Mouse (Mus musculus): ENCODE results near the gene Helq. TPM values are rescaled to one million over a fixed set of nuclear protein-coding genes. Genes with fewer than 3 reads are reported as not detected.

Gene Helq
- polyA plus RNA-seq (2014; fragmentation: Nextera tagmentation; extraction: Ambion mirVana): 19.5 and 22.4 TPM in 2 replicates

- WGBS: under 1% methylated on average over 67 of the region's 67 CpGs
- Histone ChIP-seq H3K36me3 (ENCODE audit: control insufficient read depth, insufficient read depth, low read length) (peaks cover 32% of the 10 kb centered on the region), H3K4me1 (ENCODE audit: control insufficient read depth, insufficient read depth, low read length) (peaks cover 13% of the 10 kb centered on the region), H3K27me3 (ENCODE audit: control insufficient read depth, insufficient read depth, low read length) (no peaks in the 10 kb centered on the region), H3K9ac (ENCODE audit: low read depth, low read length) (peak within 1 kb of the TSS; percentile 85), H3K9me3 (ENCODE audit: control insufficient read depth, low read length) (no peaks in the 10 kb centered on the region), H3K4me3 (ENCODE audit: low read length) (peak within 1 kb of the TSS; percentile 87), H3K27ac (ENCODE audit: low read depth, low read length) (no peak within 1 kb of the TSS), H3K4me2 (replicated peaks; ENCODE audit: low read depth, low read length) (peak within 1 kb of the TSS; percentile 95)
- peak; percentile 97 for ATAC-seq (ENCODE audit: low FRiP score, low TSS enrichment)
Measured at GRCm38 (mm10) chr5:100798165-100798860, at the start of gene Helq, which contains the start of gene Mrps18c. Helq (minus strand) TSS chr5:100798598. Mrps18c (plus strand) TSS chr5:100798627.

DNA sequence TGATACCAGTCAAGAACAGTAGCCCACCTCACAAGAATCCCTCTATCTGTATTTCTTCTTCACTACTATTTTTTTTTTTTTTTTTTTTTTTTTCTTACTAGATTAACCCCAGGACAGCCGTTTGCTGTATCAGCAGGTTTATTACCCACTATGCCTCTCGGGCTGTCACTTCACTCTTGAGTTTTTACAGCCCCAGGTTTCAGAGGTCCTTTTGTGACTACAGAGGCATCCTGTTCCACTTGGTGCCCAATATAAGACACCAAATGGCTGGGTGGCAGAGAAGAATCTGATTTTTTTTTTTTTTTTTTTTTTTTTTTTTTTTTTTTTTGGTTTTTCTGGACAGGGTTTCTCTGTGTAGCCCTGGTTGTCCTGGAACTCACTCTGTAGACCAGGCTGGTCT lies 48.7 kb upstream of the Helq start:
- peaks cover 2% of the 10 kb centered on the region; the same call in 1 of the 2 replicates for H3K9me3 ChIP-seq (ENCODE audit: control insufficient read depth, low read length)
- no peak overlapping the region; the same call in 1 of the 2 replicates for H3K4me3 ChIP-seq (ENCODE audit: low read length)
- no peak overlapping the region for H3K9ac ChIP-seq (ENCODE audit: low read depth, low read length)
- H3K27ac ChIP-seq (ENCODE audit: low read depth, low read length): no peak overlapping the region
- H3K4me1 ChIP-seq (ENCODE audit: control insufficient read depth, insufficient read depth, low read length): 0 out of 2 replicates have a peak, but pooled peaks cover 5% of the 10 kb centered on the region
- WGBS: 8% methylated on average over 2 of the region's 2 CpGs
- peaks cover 28% of the 10 kb centered on the region for H3K27me3 ChIP-seq (ENCODE audit: control insufficient read depth, insufficient read depth, low read length)
- peak overlapping the region; percentile 93 for H3K4me2 ChIP-seq (replicated peaks; ENCODE audit: low read depth, low read length)
- H3K36me3 ChIP-seq (ENCODE audit: control insufficient read depth, insufficient read depth, low read length): no peaks in the 10 kb centered on the region
- ATAC-seq (ENCODE audit: low FRiP score, low TSS enrichment): no peak; the same call in 1 of the 2 replicates

- H3K4me1 ChIP-seq (ENCODE audit: control insufficient read depth, insufficient read depth, low read length): 0 out of 2 replicates have a peak, but pooled peaks cover 5% of the 10 kb centered on the region
- H3K4me3 ChIP-seq (ENCODE audit: low read length): peak overlapping the region; percentile 52
- H3K9me3 ChIP-seq (ENCODE audit: control insufficient read depth, low read length): peaks cover 8% of the 10 kb centered on the region; the same call in 1 of the 2 replicates
- 0 out of 2 replicates have a peak, but pooled peaks have one; percentile 14 for ATAC-seq (ENCODE audit: low FRiP score, low TSS enrichment)
- no peaks in the 10 kb centered on the region for H3K36me3 ChIP-seq (ENCODE audit: control insufficient read depth, insufficient read depth, low read length)
- peaks cover 28% of the 10 kb centered on the region for H3K27me3 ChIP-seq (ENCODE audit: control insufficient read depth, insufficient read depth, low read length)
- peak overlapping the region; percentile 93 for H3K4me2 ChIP-seq (replicated peaks; ENCODE audit: low read depth, low read length)
- under 1% methylated on average over 22 of the region's 22 CpGs for WGBS
- H3K27ac ChIP-seq (ENCODE audit: low read depth, low read length): no peak overlapping the region
- peak overlapping the region; percentile 54 for H3K9ac ChIP-seq (ENCODE audit: low read depth, low read length)
Measured at GRCm38 (mm10) chr5:100846599-100846920, 48.2 kb upstream of the Helq start.

DNA sequence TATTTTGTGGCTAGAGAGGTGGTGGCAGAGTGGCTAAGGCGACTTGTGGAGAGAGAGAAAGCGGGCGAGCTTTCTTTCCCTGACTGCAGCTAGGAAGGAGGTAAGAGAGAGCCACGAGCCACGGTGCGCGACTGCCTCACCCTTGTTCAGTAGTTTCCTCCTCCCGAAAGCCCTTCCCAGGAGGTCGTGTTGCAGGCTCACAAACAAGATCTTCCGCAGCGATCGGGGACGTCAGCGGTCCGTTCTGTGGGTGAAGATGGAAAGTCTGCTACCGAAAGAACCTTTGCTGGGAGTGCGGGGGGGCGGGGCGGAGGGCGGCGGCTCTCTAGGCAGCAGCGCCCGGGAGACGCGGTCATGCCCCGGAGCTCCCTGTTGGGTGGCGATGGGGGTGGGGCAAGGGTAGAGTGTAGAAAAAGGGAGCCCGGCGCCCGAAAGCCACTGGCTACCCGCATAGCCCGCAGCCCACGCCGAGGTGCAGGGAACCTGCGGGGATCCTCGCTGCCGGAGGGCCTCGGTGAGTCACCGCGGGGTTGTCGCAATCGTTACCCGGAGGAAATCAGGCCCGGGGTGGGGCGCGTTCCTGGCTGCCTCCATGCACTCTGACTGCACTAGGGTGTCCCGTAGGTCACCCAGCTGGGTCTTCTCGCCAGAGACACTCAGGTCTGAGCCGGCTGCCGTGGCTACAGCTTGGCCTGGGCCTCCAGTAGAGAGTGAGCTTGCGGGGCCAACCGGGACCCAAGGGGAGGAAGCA lies 47.6 kb upstream of the Helq start:
- Histone ChIP-seq H3K4me3 (ENCODE audit: low read length) (peak overlapping the region; percentile 52), H3K36me3 (ENCODE audit: control insufficient read depth, insufficient read depth, low read length) (no peaks in the 10 kb centered on the region), H3K4me1 (ENCODE audit: control insufficient read depth, insufficient read depth, low read length) (0 out of 2 replicates have a peak, but pooled peaks cover 5% of the 10 kb centered on the region), H3K9me3 (ENCODE audit: control insufficient read depth, low read length) (peaks cover 9% of the 10 kb centered on the region; the same call in 1 of the 2 replicates), H3K27me3 (ENCODE audit: control insufficient read depth, insufficient read depth, low read length) (peaks cover 28% of the 10 kb centered on the region), H3K9ac (ENCODE audit: low read depth, low read length) (peak overlapping the region; percentile 54), H3K27ac (ENCODE audit: low read depth, low read length) (no peak overlapping the region), H3K4me2 (replicated peaks; ENCODE audit: low read depth, low read length) (peak overlapping the region; percentile 93)
- peak; percentile 79 for ATAC-seq (ENCODE audit: low FRiP score, low TSS enrichment)
- WGBS: under 1% methylated on average over 51 of the region's 52 CpGs

GRCm38 (mm10) chr5:100845485-100845847 lies 47.1 kb upstream of the Helq start, which contains the start of gene Gpat3:
Gpat3 (plus strand) TSS chr5:100845713.
- Histone ChIP-seq H3K27me3 (ENCODE audit: control insufficient read depth, insufficient read depth, low read length) (peaks cover 28% of the 10 kb centered on the region), H3K4me1 (ENCODE audit: control insufficient read depth, insufficient read depth, low read length) (0 out of 2 replicates have a peak, but pooled peaks cover 5% of the 10 kb centered on the region), H3K9ac (ENCODE audit: low read depth, low read length) (peak within 1 kb of the TSS; percentile 54), H3K4me3 (ENCODE audit: low read length) (peak within 1 kb of the TSS; percentile 52), H3K4me2 (replicated peaks; ENCODE audit: low read depth, low read length) (peak within 1 kb of the TSS; percentile 93), H3K27ac (ENCODE audit: low read depth, low read length) (no peak within 1 kb of the TSS), H3K36me3 (ENCODE audit: control insufficient read depth, insufficient read depth, low read length) (no peaks in the 10 kb centered on the region), H3K9me3 (ENCODE audit: control insufficient read depth, low read length) (peaks cover 9% of the 10 kb centered on the region; the same call in 1 of the 2 replicates)
- ATAC-seq (ENCODE audit: low FRiP score, low TSS enrichment): peak; percentile 45; the same call in 1 of the 2 replicates
- WGBS: under 1% methylated on average over 16 of the region's 16 CpGs

GRCm38 (mm10) chr5:100844485-100844884 lies 46.1 kb upstream of the Helq start:
- no peaks in the 10 kb centered on the region for H3K36me3 ChIP-seq (ENCODE audit: control insufficient read depth, insufficient read depth, low read length)

DNA sequence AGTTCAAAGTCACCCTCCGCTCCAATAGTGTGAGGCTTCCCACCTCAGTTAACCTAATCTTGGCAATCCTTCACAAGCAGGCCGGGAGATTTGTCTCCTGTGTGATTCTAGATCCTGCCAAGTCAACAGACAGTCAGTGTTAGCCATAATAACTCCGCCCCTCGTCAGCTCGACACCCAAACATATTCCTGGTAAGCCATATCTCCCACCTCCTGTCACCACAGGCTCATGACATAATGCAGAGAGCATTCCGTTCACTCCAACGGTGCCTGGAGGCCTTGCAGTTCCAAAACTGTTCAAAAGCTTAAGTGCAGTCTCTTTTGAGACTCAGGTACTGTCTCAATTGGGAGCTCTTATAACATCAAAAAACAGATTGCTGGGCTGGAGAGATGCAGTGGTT lies 39.5 kb upstream of the Helq start:
- Histone ChIP-seq H3K4me1 (ENCODE audit: control insufficient read depth, insufficient read depth, low read length) (no peaks in the 10 kb centered on the region), H3K27ac (ENCODE audit: low read depth, low read length) (no peak overlapping the region), H3K27me3 (ENCODE audit: control insufficient read depth, insufficient read depth, low read length) (no peaks in the 10 kb centered on the region), H3K4me3 (ENCODE audit: low read length) (no peak overlapping the region), H3K9ac (ENCODE audit: low read depth, low read length) (no peak overlapping the region), H3K36me3 (ENCODE audit: control insufficient read depth, insufficient read depth, low read length) (no peaks in the 10 kb centered on the region), H3K9me3 (ENCODE audit: control insufficient read depth, low read length) (peaks cover 9% of the 10 kb centered on the region; the same call in 1 of the 2 replicates), H3K4me2 (replicated peaks; ENCODE audit: low read depth, low read length) (no peak overlapping the region)
- ATAC-seq (ENCODE audit: low FRiP score, low TSS enrichment): no peak
- WGBS: 85% methylated on average over 7 of the region's 7 CpGs

More at GRCm38 (mm10) chr5:100844485-100844884, 46.1 kb upstream of the Helq start:
- H3K4me3 ChIP-seq (ENCODE audit: low read length): no peak overlapping the region
- H3K9ac ChIP-seq (ENCODE audit: low read depth, low read length): no peak overlapping the region
- 49% methylated on average over 3 of the region's 3 CpGs for WGBS
- peaks cover 9% of the 10 kb centered on the region; the same call in 1 of the 2 replicates for H3K9me3 ChIP-seq (ENCODE audit: control insufficient read depth, low read length)
- no peak overlapping the region for H3K27ac ChIP-seq (ENCODE audit: low read depth, low read length)
- peaks cover 28% of the 10 kb centered on the region for H3K27me3 ChIP-seq (ENCODE audit: control insufficient read depth, insufficient read depth, low read length)
- H3K4me2 ChIP-seq (replicated peaks; ENCODE audit: low read depth, low read length): no peak overlapping the region
- no peak for ATAC-seq (ENCODE audit: low FRiP score, low TSS enrichment)
- 0 out of 2 replicates have a peak, but pooled peaks cover 5% of the 10 kb centered on the region for H3K4me1 ChIP-seq (ENCODE audit: control insufficient read depth, insufficient read depth, low read length)

DNA sequence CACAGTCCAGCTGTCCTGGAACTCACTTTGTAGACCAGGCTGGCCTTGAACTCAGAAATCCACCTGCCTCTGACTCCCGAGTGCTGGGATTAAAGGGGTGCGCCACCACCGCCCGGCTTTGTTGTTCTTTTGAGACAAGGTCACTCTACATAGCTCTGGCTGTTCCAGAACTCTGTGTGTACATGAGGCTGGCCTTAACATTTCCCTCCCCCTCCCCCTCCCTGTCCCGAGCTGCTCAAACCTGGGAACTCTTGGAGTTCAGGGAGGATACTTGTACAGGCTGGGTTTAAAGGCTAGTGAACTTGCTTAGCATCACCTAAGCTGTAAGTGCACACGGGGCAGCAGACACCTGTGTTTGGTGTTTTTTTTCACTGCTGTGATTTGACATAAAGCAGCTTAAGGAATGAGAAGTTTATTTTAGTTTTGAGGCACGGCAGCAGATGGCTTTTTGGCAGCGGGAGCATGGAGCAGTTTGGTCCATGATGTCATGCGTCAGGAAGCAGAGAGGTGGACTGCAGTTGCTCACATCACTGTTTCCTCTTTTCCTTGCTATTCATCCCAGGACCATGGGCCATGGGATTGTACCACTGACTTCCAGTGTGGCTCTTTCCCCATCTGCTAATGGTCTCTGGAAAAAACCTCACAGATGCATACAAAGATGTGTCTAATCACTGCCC lies 37.6 kb upstream of the Helq start:
- Histone ChIP-seq H3K4me3 (ENCODE audit: low read length) (no peak overlapping the region), H3K9ac (ENCODE audit: low read depth, low read length) (no peak overlapping the region), H3K4me2 (replicated peaks; ENCODE audit: low read depth, low read length) (no peak overlapping the region), H3K27ac (ENCODE audit: low read depth, low read length) (no peak overlapping the region), H3K9me3 (ENCODE audit: control insufficient read depth, low read length) (no peaks in the 10 kb centered on the region), H3K4me1 (ENCODE audit: control insufficient read depth, insufficient read depth, low read length) (no peaks in the 10 kb centered on the region), H3K36me3 (ENCODE audit: control insufficient read depth, insufficient read depth, low read length) (no peaks in the 10 kb centered on the region), H3K27me3 (ENCODE audit: control insufficient read depth, insufficient read depth, low read length) (no peaks in the 10 kb centered on the region)
- WGBS: 65% methylated on average over 9 of the region's 9 CpGs
- ATAC-seq (ENCODE audit: low FRiP score, low TSS enrichment): no peak

All from kidney, embryonic 14.5 days (tissue).